Mouse (Mus musculus) midbrain, embryonic 13.5 days (tissue): ENCODE results near the gene Mgll. TPM values are rescaled to one million over a fixed set of nuclear protein-coding genes. Genes with fewer than 3 reads are reported as not detected.

ENCODE experiments used
- ATAC-seq: fragments of 200-750 bp; cut with Nextera tagmentation; 2 replicates; pipeline ENCODE4 v1.8.0; 2017; ENCODE audit warnings: mild to moderate bottlenecking, moderate TSS enrichment, moderate library complexity
- H3K27ac ChIP-seq: fragments of 300-500 bp; sonication (generic); 2 replicates; pipeline ENCODE4 v1.5.1; 2015; ENCODE audit warnings: inconsistent platforms, mild to moderate bottlenecking, moderate library complexity
- H3K27me3 ChIP-seq: fragments of 300-500 bp; sonication (generic); 2 replicates; pipeline ENCODE4 v1.6.1; 2015; ENCODE audit warnings: mild to moderate bottlenecking, inconsistent platforms
- H3K36me3 ChIP-seq: fragments of 300-500 bp; sonication (generic); 2 replicates; pipeline ENCODE4 v1.6.1; 2015; ENCODE audit warnings: mild to moderate bottlenecking, inconsistent platforms
- H3K4me1 ChIP-seq: fragments of 300-500 bp; sonication (generic); replicated peaks from 2 replicates; pipeline ENCODE4 v1.6.1; 2015; ENCODE audit warnings: inconsistent platforms
- H3K4me2 ChIP-seq: fragments of 300-500 bp; sonication (generic); replicated peaks from 2 replicates; pipeline ENCODE4 v1.6.1; 2015; ENCODE audit warnings: moderate library complexity, mild to moderate bottlenecking, inconsistent platforms
- H3K4me3 ChIP-seq: fragments of 300-500 bp; sonication (generic); replicated peaks from 2 replicates; pipeline ENCODE4 v1.5.1; 2015; ENCODE audit warnings: mild to moderate bottlenecking, inconsistent platforms
- H3K9ac ChIP-seq: fragments of 300-500 bp; sonication (generic); replicated peaks from 2 replicates; pipeline ENCODE4 v1.6.1; 2015; ENCODE audit warnings: mild to moderate bottlenecking, inconsistent platforms
- H3K9me3 ChIP-seq: fragments of 300-500 bp; sonication (generic); 2 replicates; pipeline ENCODE4 v1.6.1; 2016; ENCODE audit warnings: mild to moderate bottlenecking, inconsistent platforms
- WGBS: fragments of 180-500 bp; shearing (Covaris S2); methylation state at CpG from one replicate; pipeline ENCODE4 v1.1.7; 2015; 5-methylcytosine and 5-hydroxymethylcytosine counted together
- polyA plus RNA-seq: library from polyadenylated mRNA; unstranded; fragments of >200 nt; fragmentation: Nextera tagmentation; extraction: Ambion mirVana; gene quantifications from 2 replicates; pipeline ENCODE4 v1.2.1, GENCODE M21; 2015

Gene Mgll
- polyA plus RNA-seq, 1 experiment from 2014 or later = 7.4 TPM

- Histone ChIP-seq H3K4me2 (no peak overlapping the region), H3K4me1 (peaks cover 11% of the 10 kb centered on the region; the same call in 1 of the 2 replicates), H3K4me3 (no peak overlapping the region), H3K27me3 (no peaks in the 10 kb centered on the region), H3K27ac (0 out of 2 replicates have a peak overlapping the region, but pooled peaks have one; percentile 14), H3K9me3 (no peaks in the 10 kb centered on the region), H3K9ac (no peak overlapping the region), H3K36me3 (peaks cover 86% of the 10 kb centered on the region)
- WGBS = 85% methylated on average over 6 of the region's 6 CpGs
- no peak for ATAC-seq
Measured at GRCm38 (mm10) chr6:88857830-88858229, 133.6 kb downstream of the Mgll start.

- no peaks in the 10 kb centered on the region for H3K9me3 ChIP-seq
- H3K4me1 ChIP-seq = peaks cover 11% of the 10 kb centered on the region; the same call in 1 of the 2 replicates
- no peak overlapping the region for H3K4me3 ChIP-seq
- WGBS = 81% methylated on average over 7 of the region's 7 CpGs
- H3K9ac ChIP-seq = no peak overlapping the region
- no peak overlapping the region for H3K27ac ChIP-seq
- no peak overlapping the region for H3K4me2 ChIP-seq
- ATAC-seq = no peak
- H3K36me3 ChIP-seq = peaks cover 87% of the 10 kb centered on the region
- no peaks in the 10 kb centered on the region for H3K27me3 ChIP-seq
Measured at GRCm38 (mm10) chr6:88858341-88858740, 134.1 kb downstream of the Mgll start.

GRCm38 (mm10) chr6:88860914-88861313, 136.7 kb downstream of the Mgll start:
- no peak overlapping the region for H3K9ac ChIP-seq
- ATAC-seq = peak; percentile 61; the same call in 1 of the 2 replicates
- peaks cover 96% of the 10 kb centered on the region for H3K36me3 ChIP-seq
- H3K9me3 ChIP-seq = no peaks in the 10 kb centered on the region
- H3K4me3 ChIP-seq = no peak overlapping the region
- peaks cover 5% of the 10 kb centered on the region; the same call in 1 of the 2 replicates for H3K4me1 ChIP-seq
- H3K27me3 ChIP-seq = no peaks in the 10 kb centered on the region
- no peak overlapping the region for H3K4me2 ChIP-seq
- H3K27ac ChIP-seq = no peak overlapping the region
- 13% methylated on average over 2 of the region's 2 CpGs for WGBS

GRCm38 (mm10) chr6:88865704-88866103, 141.5 kb downstream of the Mgll start:
- H3K36me3 ChIP-seq = peaks cover 61% of the 10 kb centered on the region
- H3K9ac ChIP-seq = no peak overlapping the region
- H3K4me2 ChIP-seq = no peak overlapping the region
- H3K27me3 ChIP-seq = no peaks in the 10 kb centered on the region
- peaks cover 31% of the 10 kb centered on the region for H3K4me1 ChIP-seq
- H3K9me3 ChIP-seq = no peaks in the 10 kb centered on the region
- H3K4me3 ChIP-seq = no peak overlapping the region
- 78% methylated on average over 7 of the region's 7 CpGs for WGBS
- ATAC-seq = no peak
- no peak overlapping the region for H3K27ac ChIP-seq

- H3K4me1 ChIP-seq = peaks cover 64% of the 10 kb centered on the region
- H3K9me3 ChIP-seq = no peaks in the 10 kb centered on the region
- no peak overlapping the region for H3K27ac ChIP-seq
- 90% methylated on average over 7 of the region's 7 CpGs for WGBS
- no peak overlapping the region for H3K9ac ChIP-seq
- no peak overlapping the region for H3K4me3 ChIP-seq
- no peak overlapping the region for H3K4me2 ChIP-seq
- peaks cover 25% of the 10 kb centered on the region for H3K36me3 ChIP-seq
- ATAC-seq = no peak
- H3K27me3 ChIP-seq = no peaks in the 10 kb centered on the region
Measured at GRCm38 (mm10) chr6:88869459-88869858, 145.2 kb downstream of the Mgll start.

- Histone ChIP-seq H3K27me3 (no peaks in the 10 kb centered on the region), H3K27ac (peak overlapping the region; percentile 93), H3K9ac (no peak overlapping the region), H3K36me3 (peaks cover 14% of the 10 kb centered on the region; the same call in 1 of the 2 replicates), H3K4me3 (no peak overlapping the region), H3K9me3 (no peaks in the 10 kb centered on the region), H3K4me1 (peaks cover 64% of the 10 kb centered on the region), H3K4me2 (no peak overlapping the region)
- ATAC-seq = no peak
- 58% methylated on average over 4 of the region's 4 CpGs for WGBS
Measured at GRCm38 (mm10) chr6:88870594-88870993, 146.4 kb downstream of the Mgll start.

- Histone ChIP-seq H3K4me1 (peaks cover 58% of the 10 kb centered on the region), H3K4me3 (peak overlapping the region; percentile 96), H3K27me3 (peaks cover 5% of the 10 kb centered on the region; the same call in 1 of the 2 replicates), H3K27ac (peak overlapping the region; percentile 93), H3K4me2 (peak overlapping the region; percentile 94), H3K9ac (0 out of 2 replicates have a peak overlapping the region, but pooled peaks have one; percentile 19), H3K36me3 (peaks cover 8% of the 10 kb centered on the region; the same call in 1 of the 2 replicates), H3K9me3 (no peaks in the 10 kb centered on the region)
- ATAC-seq = no peak
- 26% methylated on average over 8 of the region's 8 CpGs for WGBS
Measured at GRCm38 (mm10) chr6:88871546-88871945, 147.3 kb downstream of the Mgll start.

- H3K36me3 ChIP-seq = no peaks in the 10 kb centered on the region
- H3K4me2 ChIP-seq = peak overlapping the region; percentile 94
- H3K9me3 ChIP-seq = no peaks in the 10 kb centered on the region
- H3K27ac ChIP-seq = peak overlapping the region; percentile 93
- peaks cover 49% of the 10 kb centered on the region for H3K4me1 ChIP-seq
- 9% methylated on average over 7 of the region's 7 CpGs for WGBS
- H3K9ac ChIP-seq = peak overlapping the region; percentile 98
- peak; percentile 54 for ATAC-seq
- H3K4me3 ChIP-seq = peak overlapping the region; percentile 96
- peaks cover 5% of the 10 kb centered on the region; the same call in 1 of the 2 replicates for H3K27me3 ChIP-seq
Measured at GRCm38 (mm10) chr6:88872811-88873210, 148.6 kb downstream of the Mgll start.

GRCm38 (mm10) chr6:88873965-88874867, 150.0 kb downstream of the Mgll start:
- H3K4me1 ChIP-seq = peaks cover 48% of the 10 kb centered on the region
- peak overlapping the region; percentile 94 for H3K4me2 ChIP-seq
- no peaks in the 10 kb centered on the region for H3K9me3 ChIP-seq
- WGBS = 2% methylated on average over 68 of the region's 74 CpGs
- ATAC-seq = peak; percentile 66
- peak overlapping the region; percentile 98 for H3K9ac ChIP-seq
- H3K4me3 ChIP-seq = peak overlapping the region; percentile 96
- peaks cover 5% of the 10 kb centered on the region; the same call in 1 of the 2 replicates for H3K27me3 ChIP-seq
- peak overlapping the region; percentile 93 for H3K27ac ChIP-seq
- H3K36me3 ChIP-seq = no peaks in the 10 kb centered on the region

- 6% methylated on average over 57 of the region's 63 CpGs for WGBS
- peaks cover 5% of the 10 kb centered on the region; the same call in 1 of the 2 replicates for H3K27me3 ChIP-seq
- ATAC-seq = peak; percentile 71
- peak within 1 kb of the TSS; percentile 94 for H3K4me2 ChIP-seq
- H3K4me1 ChIP-seq = peaks cover 40% of the 10 kb centered on the region
- H3K27ac ChIP-seq = peak within 1 kb of the TSS; percentile 93
- H3K9me3 ChIP-seq = no peaks in the 10 kb centered on the region
- H3K9ac ChIP-seq = peak within 1 kb of the TSS; percentile 98
- H3K36me3 ChIP-seq = no peaks in the 10 kb centered on the region
- peak within 1 kb of the TSS; percentile 96 for H3K4me3 ChIP-seq
Measured at GRCm38 (mm10) chr6:88874868-88875508, 150.8 kb downstream of the Mgll start, which contains the start of gene Podxl2. Gene Podxl2 (minus strand): TSS chr6:88875044.
